Mouse (Mus musculus) ES-E14 (cell line): ENCODE results near the gene Tbc1d22b. TPM values are rescaled to one million over a fixed set of nuclear protein-coding genes. Genes with fewer than 3 reads are reported as not detected.

Experiments
- DNase-seq: peaks from one replicate; pipeline ENCODE4 v3.0.0-alpha.2; 2013; ENCODE audit warnings: low read depth, low spot score
- H3K27ac ChIP-seq: 2 replicates; pipeline ENCODE4 v1.5.1; 2012; ENCODE audit warnings: low read depth, mild to moderate bottlenecking, low read length, moderate library complexity, mixed read lengths; ENCODE audit not compliant: poor library complexity, insufficient read depth, severe bottlenecking
- H3K36me3 ChIP-seq: 2 replicates; pipeline ENCODE4 v1.6.1; 2012; ENCODE audit warnings: mild to moderate bottlenecking, low read length, moderate library complexity, mixed read lengths; ENCODE audit not compliant: control insufficient read depth, poor library complexity, insufficient read depth, severe bottlenecking
- H3K4me1 ChIP-seq, 2 experiments: fragments of 150-350 bp in 1 of 2; sonication (generic) in 1 of 2; 2 replicates each; pipeline ENCODE4 v1.6.1; 2012; ENCODE audit warnings: low read length in 2 of 2, mild to moderate bottlenecking in 1 of 2, mixed read lengths in 1 of 2; ENCODE audit not compliant: control insufficient read depth in 2 of 2, insufficient read depth in 2 of 2, poor library complexity in 1 of 2
- H3K4me3 ChIP-seq, 2 experiments: fragments of 150-350 bp in 1 of 2; sonication (generic) in 1 of 2; 2 replicates each; pipeline ENCODE4 v1.5.1; 2012; ENCODE audit warnings: low read length in 2 of 2, low read depth in 1 of 2, mild to moderate bottlenecking in 1 of 2, mixed read lengths in 1 of 2; ENCODE audit not compliant: insufficient read depth in 1 of 2, poor library complexity in 1 of 2, severe bottlenecking in 1 of 2
- H3K9ac ChIP-seq: 2 replicates; pipeline ENCODE4 v1.6.1; 2012; ENCODE audit warnings: low read depth, mild to moderate bottlenecking, low read length, mixed read lengths; ENCODE audit not compliant: poor library complexity, insufficient read depth, severe bottlenecking
- H3K9me3 ChIP-seq: fragments of 150-350 bp; sonication (generic); 2 replicates; pipeline ENCODE4 v1.6.1; 2012; ENCODE audit warnings: low read depth, mild to moderate bottlenecking, low read length; ENCODE audit not compliant: control insufficient read depth, insufficient read depth
- CHD2 ChIP-seq: IDR thresholded peaks from 2 replicates; pipeline ENCODE4 v1.6.1; 2014; ENCODE audit warnings: mild to moderate bottlenecking, low read depth, low read length, inconsistent platforms
- HCFC1 ChIP-seq: IDR thresholded peaks from 2 replicates; pipeline ENCODE4 v1.6.1; 2012; ENCODE audit warnings: low read length, inconsistent platforms, borderline replicate concordance; ENCODE audit not compliant: insufficient read depth
- MAFK ChIP-seq: IDR thresholded peaks from 2 replicates; pipeline ENCODE4 v1.6.1; 2014; ENCODE audit warnings: mild to moderate bottlenecking, low read depth, low read length, inconsistent platforms; ENCODE audit not compliant: insufficient read depth
- ZC3H11A ChIP-seq: IDR thresholded peaks from 2 replicates; pipeline ENCODE4 v1.6.1; 2012; ENCODE audit warnings: low read depth, mild to moderate bottlenecking, inconsistent platforms, low read length, borderline replicate concordance
- ZNF384 ChIP-seq: IDR thresholded peaks from 2 replicates; pipeline ENCODE4 v1.6.1; 2012; ENCODE audit warnings: low read depth, low read length, inconsistent platforms
- in situ Hi-C, 2 experiments: fragments of 600-800 bp; cut with MboI; formaldehyde crosslinking; loops; one replicate each; pipeline ENCODE4 v1.15.1; 2025; ENCODE audit warnings: low sequenced_read_pairs in 2 of 2, inconsistent platforms in 1 of 2; ENCODE audit not compliant: unreplicated experiment in 2 of 2
- total RNA-seq: library from RNA; depleted of rRNA; stranded (reverse); fragments of 300-350 nt; gene quantifications from 2 replicates; pipeline ENCODE4 v1.2.3, GENCODE M21; 2012

The Tbc1d22b gene
- total RNA-seq, 1 experiment = 8.3 TPM

DNA sequence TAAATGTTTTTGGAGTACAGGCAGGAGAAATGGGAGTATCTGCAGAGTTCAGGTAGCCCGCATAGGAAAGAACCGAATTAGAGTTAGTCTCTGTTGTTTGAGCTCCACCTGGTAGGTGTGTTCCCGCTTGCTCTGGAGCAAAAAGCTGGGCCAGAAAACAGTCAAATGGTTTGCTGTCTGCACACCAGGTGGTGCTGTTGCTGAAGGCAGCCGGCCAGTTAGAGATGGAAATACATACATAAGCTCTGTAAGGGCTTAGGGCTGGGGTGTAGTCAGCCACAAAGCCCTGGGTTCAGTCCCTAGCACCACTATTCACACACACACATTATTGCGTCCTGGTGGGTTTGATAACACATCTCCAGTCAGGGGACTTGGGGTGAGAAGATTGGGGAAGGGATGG lies 86.5 kb downstream of the Tbc1d22b start:
- Histone ChIP-seq H3K27ac (no peak overlapping the region), H3K9ac (no peak overlapping the region), H3K36me3 (peaks cover 32% of the 10 kb centered on the region), H3K4me3 (no peak overlapping the region), H3K4me1 (peaks cover 0 to 39% of the 10 kb centered on the region in 2 experiments; a peak in 2 of 4 replicates), H3K9me3 (no peaks in the 10 kb centered on the region)
- TF ChIP-seq CHD2 = no peak
- 0 out of 2 replicates have a peak, but pooled peaks have one; percentile 12 for TF ChIP-seq ZC3H11A
- in situ Hi-C loops = no loop called here
- DNase-seq = no peak

DNA sequence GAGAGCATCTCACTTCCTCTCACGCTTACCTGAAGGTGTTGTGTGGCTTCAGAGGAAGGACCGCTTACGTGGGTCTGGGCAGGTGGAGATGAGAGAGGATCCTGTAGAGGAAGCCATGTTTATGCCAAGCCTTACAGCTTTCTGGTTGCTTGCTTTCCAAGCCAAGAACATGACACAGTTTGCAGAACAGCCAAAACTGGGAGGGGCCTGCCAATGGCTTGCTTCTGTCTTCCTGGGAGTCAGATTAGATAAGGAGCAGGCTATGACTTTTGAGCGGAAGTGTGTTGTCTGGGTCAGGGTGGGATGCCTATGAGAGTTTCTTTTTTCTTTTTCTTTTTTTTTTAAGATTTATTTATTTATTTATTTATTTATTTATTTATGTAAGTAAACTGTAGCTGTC lies 87.8 kb downstream of the Tbc1d22b start:
- peaks cover 28% of the 10 kb centered on the region; the same call in 1 of the 2 replicates for H3K36me3 ChIP-seq

DNA sequence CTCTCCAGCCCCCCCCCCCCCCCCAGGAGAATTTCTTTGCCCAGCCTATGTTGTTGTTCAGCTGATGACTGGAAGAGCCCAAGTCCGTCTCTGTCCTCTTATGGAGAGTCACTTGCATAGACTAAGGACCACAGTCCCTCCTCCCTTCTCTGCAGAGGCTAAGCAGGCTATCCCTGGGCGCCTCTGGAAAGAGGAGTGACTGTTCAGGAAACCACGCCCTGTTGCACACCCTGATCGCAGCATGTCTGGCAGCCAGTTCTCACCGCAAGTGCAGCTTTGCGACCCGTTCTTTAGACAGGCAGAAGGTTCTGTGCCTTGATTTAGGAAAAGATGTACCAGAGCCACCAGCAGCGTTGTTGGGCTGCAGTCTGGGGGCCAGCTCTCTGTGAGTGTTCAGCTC lies 88.3 kb downstream of the Tbc1d22b start:
- no peak overlapping the region for H3K9ac ChIP-seq
- H3K36me3 ChIP-seq = peaks cover 28% of the 10 kb centered on the region; the same call in 1 of the 2 replicates
- H3K4me1 ChIP-seq = peaks cover 0 to 34% of the 10 kb centered on the region in 2 experiments; a peak in 2 of 4 replicates
- TF ChIP-seq ZNF384 = no peak
- TF ChIP-seq ZC3H11A = no peak
- TF ChIP-seq MAFK = no peak
- TF ChIP-seq HCFC1 = no peak
- TF ChIP-seq CHD2 = no peak
- H3K9me3 ChIP-seq = no peaks in the 10 kb centered on the region
- no peak overlapping the region for H3K4me3 ChIP-seq
- no peak overlapping the region for H3K27ac ChIP-seq
- DNase-seq = no peak
- in situ Hi-C loops = no loop called here

More for the DNA sequence above, 87.8 kb downstream of the Tbc1d22b start:
- H3K9me3 ChIP-seq = no peaks in the 10 kb centered on the region
- peaks cover 0 to 36% of the 10 kb centered on the region in 2 experiments; a peak in 2 of 4 replicates for H3K4me1 ChIP-seq
- TF ChIP-seq CHD2 (no peak), HCFC1 (no peak), ZNF384 (no peak), ZC3H11A (no peak), MAFK (no peak)
- in situ Hi-C loops = no loop called here
- no peak overlapping the region for H3K9ac ChIP-seq
- DNase-seq = no peak
- H3K4me3 ChIP-seq = no peak overlapping the region
- no peak overlapping the region for H3K27ac ChIP-seq

DNA sequence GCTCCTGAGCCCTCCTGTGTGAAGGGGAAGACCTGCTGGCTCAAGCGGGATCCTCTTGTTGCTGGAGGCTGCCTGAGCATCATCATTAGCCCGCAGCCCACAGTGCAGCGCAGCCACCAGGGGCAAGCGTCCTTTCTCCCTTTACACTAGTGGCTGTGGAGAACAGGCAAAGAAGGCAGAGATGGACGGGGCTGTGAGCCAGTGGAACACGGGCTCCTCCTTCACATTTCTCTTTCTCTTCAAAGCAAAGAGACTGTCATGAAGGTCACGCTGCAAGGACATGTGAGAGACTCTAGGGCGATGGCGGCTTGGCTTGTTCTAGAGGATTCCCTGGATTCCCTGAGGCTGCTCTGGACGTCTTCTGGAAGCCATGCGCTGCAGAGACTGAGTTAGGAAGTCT lies 91.4 kb downstream of the Tbc1d22b start:
- Histone ChIP-seq H3K9me3 (no peaks in the 10 kb centered on the region), H3K27ac (no peak overlapping the region), H3K9ac (no peak overlapping the region), H3K36me3 (peaks cover 18% of the 10 kb centered on the region; the same call in 1 of the 2 replicates), H3K4me1 (peaks cover 0 to 30% of the 10 kb centered on the region in 2 experiments; a peak in 2 of 4 replicates), H3K4me3 (no peak overlapping the region)
- DNase-seq = no peak
- in situ Hi-C loops = no loop called here
- TF ChIP-seq ZNF384 = no peak
- TF ChIP-seq HCFC1 = no peak
- no peak for TF ChIP-seq MAFK
- no peak for TF ChIP-seq ZC3H11A
- no peak for TF ChIP-seq CHD2

DNA sequence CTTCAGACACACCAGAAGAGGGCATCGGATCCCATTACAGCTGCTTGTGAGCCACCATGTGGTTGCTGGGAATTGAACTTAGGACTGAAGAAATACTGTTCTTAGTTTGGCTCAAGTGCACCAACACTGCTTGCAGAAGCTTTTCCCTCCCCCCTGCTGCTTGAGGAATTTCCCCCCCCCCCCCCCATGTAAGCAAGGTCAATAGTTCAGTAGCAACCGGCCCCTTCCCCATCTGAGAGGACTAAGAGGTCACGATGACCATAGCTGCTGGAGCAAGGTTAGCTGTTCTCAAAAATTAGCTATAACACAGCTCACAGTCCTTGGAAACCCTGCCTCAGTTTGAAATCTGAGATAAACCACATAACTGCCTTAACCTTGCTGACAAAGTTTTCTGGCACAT lies 92.6 kb downstream of the Tbc1d22b start:
- TF ChIP-seq ZC3H11A (no peak), ZNF384 (no peak), HCFC1 (no peak), CHD2 (no peak), MAFK (no peak)
- DNase-seq = no peak
- H3K4me1 ChIP-seq = peaks cover 0 to 30% of the 10 kb centered on the region in 2 experiments; a peak in 2 of 4 replicates
- H3K4me3 ChIP-seq = no peak overlapping the region
- no peak overlapping the region for H3K9ac ChIP-seq
- in situ Hi-C loops = no loop called here
- peaks cover 16% of the 10 kb centered on the region; the same call in 1 of the 2 replicates for H3K36me3 ChIP-seq
- H3K27ac ChIP-seq = no peak overlapping the region; the same call in 1 of the 2 replicates
- H3K9me3 ChIP-seq = no peaks in the 10 kb centered on the region
